Mouse (Mus musculus) neural tube, postnatal 0 days (tissue): Measurements from ENCODE around the gene Zfp874a. TPM values are rescaled to one million over a fixed set of nuclear protein-coding genes. Genes with fewer than 3 reads are reported as not detected.

Experiments
- polyA plus RNA-seq: library from polyadenylated mRNA; unstranded; fragments of >200 nt; fragmentation: Nextera tagmentation; extraction: Ambion mirVana; gene quantifications from 2 replicates; pipeline ENCODE4 v1.2.1, GENCODE M21; 2015

Gene Zfp874a
- polyA plus RNA-seq = 4.7 and 5.3 TPM in 2 replicates

GRCm38 (mm10) chr13:67451172-67452020, at the start of gene Zfp874a:
Gene Zfp874a (minus strand): TSS chr13:67451624.

DNA sequence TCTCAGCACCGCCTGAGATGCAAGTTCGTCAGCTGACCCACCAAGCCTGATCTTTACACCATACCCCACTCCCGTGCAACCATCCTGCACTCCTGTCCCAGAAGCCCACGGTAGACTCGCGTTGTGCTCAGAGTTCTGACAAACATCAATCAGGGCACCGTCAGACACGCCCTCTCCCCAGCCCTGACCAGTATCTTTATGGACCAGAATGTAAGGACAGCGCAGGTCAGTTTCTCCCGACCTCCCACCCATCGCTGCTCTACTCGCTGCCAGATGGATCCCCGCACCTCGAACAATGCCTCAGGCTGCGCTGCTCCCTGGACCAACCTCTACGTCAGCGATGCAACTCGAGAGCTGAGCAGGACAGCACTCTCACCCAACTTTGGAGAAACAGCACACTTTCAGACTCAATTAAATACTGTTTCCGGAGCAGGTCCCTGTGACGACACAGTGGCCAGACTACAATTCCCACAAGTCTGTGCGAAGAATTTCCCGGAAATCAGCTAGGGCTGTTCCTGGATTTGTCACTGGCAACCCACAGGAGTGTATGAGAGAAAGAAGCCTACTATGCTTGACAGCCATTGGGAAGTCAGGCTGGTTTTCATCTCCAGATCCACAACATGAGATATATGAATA, 48.8 kb upstream of the Zfp874a start, which contains the start of gene Zfp58:
Zfp58 (minus strand) TSS at position 472 of the 636 bp plus-strand sequence.

DNA sequence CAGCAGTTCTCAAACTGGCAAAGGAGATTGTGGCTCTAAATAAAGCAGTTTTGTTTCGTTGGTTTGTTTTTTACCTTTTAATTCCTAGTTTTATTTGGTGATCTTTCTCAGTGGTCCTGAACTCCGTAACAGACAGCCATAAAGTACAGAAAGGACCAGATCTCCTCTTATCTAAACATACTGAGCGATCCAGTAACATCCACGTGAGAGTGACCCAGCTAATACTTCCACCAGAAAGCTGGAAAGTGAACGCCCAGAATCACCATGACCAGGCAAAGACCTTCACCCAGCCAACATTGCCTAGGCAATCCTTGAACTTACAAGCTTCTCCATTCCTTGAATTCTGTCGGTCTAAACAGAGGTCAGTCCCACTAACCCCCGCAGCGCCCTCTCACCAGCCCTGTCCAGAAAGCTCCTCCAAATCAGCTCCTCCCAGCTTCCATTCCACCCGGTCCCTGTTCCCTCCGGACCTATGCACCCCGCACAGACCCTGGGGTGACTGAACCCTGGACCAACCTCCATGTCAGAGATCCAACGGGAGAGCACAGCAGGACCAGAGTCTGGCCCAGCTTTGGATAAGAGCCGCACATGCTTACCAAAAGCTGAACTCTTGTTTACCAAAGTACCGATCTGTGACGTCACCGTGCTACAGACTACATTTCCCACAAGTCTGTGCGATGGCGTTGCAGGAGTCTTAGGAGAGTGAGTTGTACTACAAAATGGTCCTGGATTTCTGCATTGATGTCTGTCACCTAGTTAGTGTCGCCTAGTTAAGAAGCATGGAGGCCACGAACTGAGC, 32.4 kb upstream of the Zfp874a start, which contains the start of gene Zfp874b:
Zfp874b (minus strand) TSS at position 634 of the 799 bp plus-strand sequence.

DNA sequence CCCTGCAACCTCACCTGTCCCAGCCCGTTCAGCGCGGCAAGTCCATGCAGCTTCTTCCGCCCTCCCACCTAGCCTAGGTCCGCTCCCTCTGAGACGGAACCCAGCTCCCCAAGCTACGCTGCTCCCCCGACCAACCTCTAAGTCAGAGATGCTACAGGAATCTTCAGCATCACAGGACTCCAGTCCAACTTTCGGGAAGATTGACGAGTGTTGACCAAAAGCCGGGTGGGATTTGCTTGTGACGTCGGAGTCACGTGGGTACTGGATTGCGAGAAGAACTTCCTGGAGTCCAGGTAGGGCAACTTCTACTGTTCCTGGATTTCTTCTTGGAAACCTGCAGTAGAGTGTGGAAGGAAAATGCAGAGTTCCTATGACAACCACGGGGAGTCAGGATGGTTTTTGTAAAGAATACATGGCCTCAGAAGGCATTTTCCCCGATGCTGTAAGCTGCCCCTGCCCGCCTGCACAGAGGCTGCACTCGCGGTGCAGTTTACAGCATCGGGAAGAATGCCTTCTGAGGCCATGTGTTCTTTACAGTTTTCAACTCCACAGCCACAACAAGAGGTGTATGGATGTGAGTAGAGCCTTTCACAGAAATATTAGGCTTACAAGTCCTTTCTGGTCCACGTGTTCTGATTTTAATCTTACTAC, 30.1 kb downstream of the Zfp874a start, which contains the start of gene Zfp459:
Zfp459 (minus strand) TSS at position 212 of the 651 bp plus-strand sequence.

GRCm38 (mm10) chr13:67399183-67399903, 52.1 kb downstream of the Zfp874a start, which contains the start of gene Zfp429:
Gene Zfp429 (minus strand): TSS chr13:67399819.

DNA sequence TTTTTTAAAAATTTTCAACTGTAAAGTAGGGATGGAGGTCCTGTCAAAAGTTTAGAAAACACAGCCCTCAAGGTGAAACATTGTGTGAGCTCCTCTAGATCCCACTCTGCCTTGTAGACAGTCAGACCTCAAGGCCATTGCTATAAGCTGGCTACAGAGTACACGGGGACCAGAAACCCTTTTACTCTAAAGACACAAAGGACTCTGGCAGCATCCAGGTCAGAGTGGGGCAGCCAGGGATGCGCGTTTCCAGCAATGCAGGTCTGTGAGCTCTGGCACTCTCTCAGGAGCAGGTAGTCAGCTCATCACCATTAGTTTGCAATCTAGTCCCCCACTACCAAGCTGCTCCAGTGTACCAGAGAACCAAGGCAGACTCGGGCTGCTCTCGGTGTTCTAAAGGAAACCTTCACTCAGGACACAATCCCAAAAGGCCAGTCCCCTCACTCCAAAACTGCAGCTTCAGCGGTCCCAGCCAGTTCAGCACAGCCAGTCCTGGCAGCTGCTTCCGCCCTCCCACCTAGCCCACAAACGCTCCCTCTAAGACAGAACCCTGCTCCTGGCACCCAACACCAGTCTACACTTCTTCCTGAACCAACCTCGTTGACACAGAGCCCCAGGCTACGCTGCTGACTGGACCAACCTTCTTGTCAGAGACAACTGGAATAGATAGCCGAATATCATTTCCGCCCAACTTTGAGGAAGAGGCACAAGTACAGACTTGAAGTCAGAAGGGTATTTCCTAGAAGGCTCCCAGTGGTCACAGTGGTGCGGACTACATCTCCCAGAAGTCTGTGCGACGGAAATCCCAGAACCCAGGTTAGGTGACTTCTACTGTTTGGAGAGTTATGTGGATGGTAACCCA, 76.1 kb downstream of the Zfp874a start, which contains the start of the genes Gm28041 and Zfp456:
Gm28041 (minus strand) TSS at position 684 of the 862 bp plus-strand sequence.
Zfp456 (minus strand) TSS at position 761 of the 862 bp plus-strand sequence.

Other genes starting within 250 kb of the Zfp874a start
- gene Zfp458, start 173.2 kb downstream of the Zfp874a start, polyA plus RNA-seq = 4.7 and 5.2 TPM in 2 replicates
- 0.39 and 1.1 TPM in 2 replicates for gene Zfp457, start 145.1 kb downstream of the Zfp874a start, polyA plus RNA-seq
- gene Zfp595, start 119.1 kb downstream of the Zfp874a start, polyA plus RNA-seq = 1.0 TPM in 2 replicates
- not detected in 2 replicates for gene Gm28044, start 91.1 kb downstream of the Zfp874a start, polyA plus RNA-seq
- 0.37 and 0.43 TPM in 2 replicates for gene Zfp953, start 91.0 kb downstream of the Zfp874a start, polyA plus RNA-seq
- gene Gm28041, start 75.9 kb downstream of the Zfp874a start, polyA plus RNA-seq = not detected in 2 replicates
- 0.41 and 0.58 TPM in 2 replicates for gene Zfp456, start 75.8 kb downstream of the Zfp874a start, polyA plus RNA-seq
- 2.1 and 3.8 TPM in 2 replicates for gene Zfp429, start 51.8 kb downstream of the Zfp874a start, polyA plus RNA-seq
- gene Zfp459, start 30.2 kb downstream of the Zfp874a start, polyA plus RNA-seq = 0.99 and 1.4 TPM in 2 replicates
- gene Zfp874b, start 32.6 kb upstream of the Zfp874a start, polyA plus RNA-seq = 2.3 and 2.6 TPM in 2 replicates
- gene Zfp58, start 48.9 kb upstream of the Zfp874a start, polyA plus RNA-seq = 6.5 TPM in 2 replicates
- gene Gm26965, start 74.5 kb upstream of the Zfp874a start, polyA plus RNA-seq = not detected in 2 replicates
- gene Zfp87, start 74.6 kb upstream of the Zfp874a start, polyA plus RNA-seq = 32.4 and 37.9 TPM in 2 replicates
- gene Zfp748, start 102.2 kb upstream of the Zfp874a start, polyA plus RNA-seq = 6.0 and 8.2 TPM in 2 replicates
- gene Zfp729b, start 158.1 kb upstream of the Zfp874a start, polyA plus RNA-seq = 3.1 and 3.9 TPM in 2 replicates
- gene Gm49345, start 186.1 kb upstream of the Zfp874a start, polyA plus RNA-seq = 0.69 and 3.1 TPM in 2 replicates
- gene Zfp729a, start 186.2 kb upstream of the Zfp874a start, polyA plus RNA-seq = 2.5 and 2.8 TPM in 2 replicates
- 8.7 and 12.2 TPM in 2 replicates for gene Zfp738, start 235.4 kb upstream of the Zfp874a start, polyA plus RNA-seq